Mouse (Mus musculus): ENCODE results near the gene Fmo2.

DNA sequence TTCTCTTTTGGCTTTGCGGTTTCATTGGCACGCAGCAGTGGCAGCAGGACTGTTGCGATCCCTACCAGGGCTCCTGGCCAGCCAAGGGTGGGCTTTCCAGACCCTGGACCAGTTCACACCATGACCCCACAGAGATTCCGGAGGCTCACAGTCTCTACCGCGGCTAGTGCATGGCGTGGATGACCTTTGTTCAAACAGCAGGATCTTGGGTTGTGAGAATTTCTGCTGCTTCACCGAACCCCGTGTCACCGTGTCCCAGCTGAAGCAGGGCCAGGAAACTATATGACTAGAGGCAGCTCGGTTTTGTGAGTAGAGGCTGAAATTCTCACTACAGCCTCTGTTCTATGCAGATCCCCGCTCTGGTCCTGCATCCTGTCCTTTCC lies 39.8 kb downstream of the Fmo2 start:
- TF ChIP-seq MAX (IDR thresholded peaks at IDR 0.05; ENCODE audit: low read depth): no peak
- no peak for TF ChIP-seq POLR2A (IDR thresholded peaks at IDR 0.05; ENCODE audit: insufficient read length, low read depth)
- TF ChIP-seq MYOG (IDR thresholded peaks at IDR 0.05; ENCODE audit: control insufficient read depth in 1 of 3, insufficient read depth in 1 of 3, insufficient read length in 2 of 3, low read depth in 2 of 3): no peak
- TF ChIP-seq MYOD1 (IDR thresholded peaks at IDR 0.05; ENCODE audit: control insufficient read depth in 1 of 3, insufficient read length in 2 of 3, low read depth in 2 of 3): no peak
- TF ChIP-seq TCF12 (IDR thresholded peaks at IDR 0.05; ENCODE audit: insufficient read depth, poor library complexity, severe bottlenecking): no peak
- TF ChIP-seq USF1 (IDR thresholded peaks at IDR 0.05; ENCODE audit: low read depth): no peak
- TF ChIP-seq E2F4 (IDR thresholded peaks at IDR 0.05; ENCODE audit: insufficient read depth): no peak
- no peak for TF ChIP-seq POLR2AphosphoS2 (IDR thresholded peaks at IDR 0.05; ENCODE audit: insufficient read length, low read depth)
- no peak for TF ChIP-seq REST (IDR thresholded peaks at IDR 0.05; ENCODE audit: insufficient read depth, insufficient read length)
- TF ChIP-seq CEBPB (IDR thresholded peaks at IDR 0.05; ENCODE audit: insufficient read depth, poor library complexity, severe bottlenecking): no peak
- TF ChIP-seq SRF (IDR thresholded peaks at IDR 0.05; ENCODE audit: control insufficient read depth, insufficient read length, low read depth): no peak

Measured in myocyte (in vitro differentiated cells).